Mouse (Mus musculus): ENCODE measurements around the gene Glis1. TPM values are rescaled to one million over a fixed set of nuclear protein-coding genes. Genes with fewer than 3 reads are reported as not detected.

The Glis1 gene
- total RNA-seq, 2 experiments from 2014 or later: 0.93 to 0.94 TPM

DNA sequence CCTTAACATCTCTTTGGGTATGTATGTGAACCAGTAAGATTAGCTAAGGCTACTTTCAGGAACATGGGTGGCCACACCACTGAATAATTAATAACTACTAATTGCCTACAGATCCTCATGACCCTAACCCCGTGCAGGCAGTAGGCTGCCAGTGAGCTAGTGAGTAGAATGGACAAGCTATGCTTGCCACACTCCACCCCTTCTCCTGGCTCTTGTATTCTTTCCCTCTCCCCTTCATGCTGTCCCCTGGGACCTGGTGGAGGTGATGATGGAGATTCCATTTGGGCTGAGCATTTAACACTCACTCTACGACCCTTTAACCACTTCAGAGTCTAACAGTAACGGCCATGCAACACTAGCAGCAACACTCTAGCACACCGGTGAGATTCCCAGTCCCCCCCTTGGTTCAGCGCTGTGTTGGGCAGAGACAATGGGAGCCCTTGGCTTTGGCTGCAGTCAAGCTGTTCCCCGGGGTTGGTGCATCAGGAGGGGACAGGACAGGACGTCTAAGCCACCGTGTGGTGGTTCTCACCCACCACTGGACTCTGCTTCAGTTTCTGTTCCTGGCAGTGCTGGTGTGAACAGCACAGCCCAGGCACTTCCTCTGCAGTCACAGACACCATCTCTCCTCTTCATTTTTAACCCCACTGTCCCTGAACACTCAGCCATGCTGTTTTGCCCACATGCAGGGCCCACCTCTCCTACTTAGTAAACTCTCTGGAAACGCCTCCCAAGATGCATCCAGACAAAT, 246.9 kb downstream of the Glis1 start:
- no peak for DNase-seq (ENCODE audit: low spot score in 2 of 2)

GRCm38 (mm10) chr4:107683006-107683756, 248.8 kb downstream of the Glis1 start:
- no peak for DNase-seq (ENCODE audit: low spot score in 2 of 2)

- DNase-seq (ENCODE audit: low spot score in 2 of 2): no peak
Measured at GRCm38 (mm10) chr4:107684130-107684529, 249.7 kb downstream of the Glis1 start, which contains the start of gene Dmrtb1. TSS of gene Dmrtb1 (minus strand) at chr4:107684230.

Small RNA genes lying within 50 kb of the gene (microRNA-seq; reads per million reads assigned to microRNA genes)
- gene Gm24804: 0 reads per million in 2 experiments

Other genes with a start within 250 kb of the Glis1 start
- gene Ldlrad1, start 225.4 kb upstream of the Glis1 start, total RNA-seq (2021): not detected
- 10 to 100 TPM; 29.7 to 32.0 TPM for gene Lrrc42, start 181.1 kb upstream of the Glis1 start, total RNA-seq (2021)
- 10 to 100 TPM; 17.8 to 18.6 TPM for gene Hspb11, start 181.0 kb upstream of the Glis1 start, total RNA-seq (2021)
- not detected for gene Dio1, start 127.4 kb upstream of the Glis1 start, total RNA-seq (2021)
- 10 to 100 TPM; 45.2 to 47.4 TPM for gene Yipf1, start 120.2 kb upstream of the Glis1 start, total RNA-seq (2021)
- 10 to 100 TPM in 1 of 2 experiments, 1 to 10 TPM in 1; 9.7 to 11.6 TPM for gene Ndc1, start 66.8 kb upstream of the Glis1 start, total RNA-seq (2021)
- gene Dmrtb1, start 249.6 kb downstream of the Glis1 start, total RNA-seq (2021): under 1 TPM in 1 of 2 experiments, not detected in 1; 0.46 TPM

Measured in left cerebral cortex, adult 18-20 months (tissue).